Mouse (Mus musculus) forebrain, embryonic 14.5 days (tissue): ENCODE measurements around the gene Mrpl10. TPM values are rescaled to one million over a fixed set of nuclear protein-coding genes. Genes with fewer than 3 reads are reported as not detected.

ENCODE experiments used
- ATAC-seq: fragments of 200-750 bp; cut with Nextera tagmentation; 2 replicates; pipeline ENCODE4 v1.8.0; 2017; ENCODE audit warnings: mild to moderate bottlenecking, moderate library complexity
- DNase-seq: peaks from one replicate; pipeline ENCODE4 v3.0.0-alpha.2; 2015; ENCODE audit warnings: low spot score
- H3K27ac ChIP-seq: fragments of 300-500 bp; sonication (generic); 2 replicates; pipeline ENCODE4 v1.5.1; 2014; ENCODE audit warnings: low read depth, mild to moderate bottlenecking, control low read depth, low read length, moderate library complexity
- H3K27me3 ChIP-seq: fragments of 300-500 bp; sonication (generic); replicated peaks from 2 replicates; pipeline ENCODE4 v1.6.1; 2014; ENCODE audit warnings: low read length, control low read depth, mixed read lengths; ENCODE audit not compliant: control insufficient read depth, insufficient read depth
- H3K36me3 ChIP-seq: fragments of 300-500 bp; sonication (generic); 2 replicates; pipeline ENCODE4 v1.6.1; 2014; ENCODE audit warnings: low read length, control low read depth; ENCODE audit not compliant: control insufficient read depth, insufficient read depth
- H3K4me1 ChIP-seq: fragments of 300-500 bp; sonication (generic); 2 replicates; pipeline ENCODE4 v1.6.1; 2014; ENCODE audit warnings: antibody characterized with exemption, low read length, control low read depth; ENCODE audit not compliant: control insufficient read depth, insufficient read depth
- H3K4me2 ChIP-seq: fragments of 300-500 bp; sonication (generic); 2 replicates; pipeline ENCODE4 v1.6.1; 2014; ENCODE audit warnings: mild to moderate bottlenecking, control low read depth, low read length
- H3K4me3 ChIP-seq: fragments of 300-500 bp; sonication (generic); 2 replicates; pipeline ENCODE4 v1.5.1; 2014; ENCODE audit warnings: low read depth, low read length, control low read depth
- H3K9ac ChIP-seq: fragments of 300-500 bp; sonication (generic); 2 replicates; pipeline ENCODE4 v1.6.1; 2014; ENCODE audit warnings: mild to moderate bottlenecking, low read length, control low read depth, moderate library complexity
- H3K9me3 ChIP-seq: fragments of 300-500 bp; sonication (generic); replicated peaks from 2 replicates; pipeline ENCODE4 v1.6.1; 2016; ENCODE audit warnings: low read length, control low read depth, mixed read lengths; ENCODE audit not compliant: control insufficient read depth
- WGBS: fragments of 180-500 bp; shearing (Covaris S2); extraction: QIAGEN DNeasy Blood & Tissue Kit; methylation state at CpG from one replicate; pipeline ENCODE4 v1.1.7; 2014; 5-methylcytosine and 5-hydroxymethylcytosine counted together
- polyA plus RNA-seq: library from polyadenylated mRNA; unstranded; fragments of >200 nt; fragmentation: Nextera tagmentation; extraction: Ambion mirVana; gene quantifications from 2 replicates; pipeline ENCODE4 v1.2.1, GENCODE M21; 2014

Mrpl10 gene
- polyA plus RNA-seq, 1 experiment from 2014 or later = 57.6 TPM

DNA sequence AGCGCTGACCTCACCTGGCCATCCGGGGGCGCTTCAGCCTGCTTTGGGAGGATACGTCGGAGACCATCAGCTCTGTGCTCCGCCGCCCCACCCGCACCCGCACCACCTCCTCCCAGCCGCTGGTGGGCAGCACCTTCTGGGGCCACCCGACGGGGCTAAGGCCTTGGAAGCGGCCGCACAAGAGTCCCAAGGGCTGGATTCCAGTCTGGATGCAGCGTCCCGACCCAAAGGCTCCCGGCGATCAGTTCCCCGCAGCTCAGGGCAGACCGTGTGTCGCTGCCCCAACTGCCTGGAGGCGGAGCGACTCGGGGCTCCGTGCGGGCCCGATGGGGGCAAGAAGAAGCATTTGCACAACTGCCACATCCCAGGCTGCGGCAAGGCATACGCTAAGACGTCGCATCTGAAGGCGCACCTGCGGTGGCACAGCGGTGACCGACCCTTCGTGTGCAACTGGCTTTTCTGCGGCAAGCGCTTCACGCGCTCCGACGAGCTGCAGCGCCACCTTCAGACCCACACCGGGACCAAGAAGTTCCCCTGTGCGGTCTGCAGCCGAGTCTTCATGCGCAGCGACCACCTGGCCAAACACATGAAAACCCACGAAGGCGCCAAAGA lies 19.4 kb upstream of the Mrpl10 start:
- Histone ChIP-seq H3K27ac (no peak overlapping the region), H3K36me3 (no peaks in the 10 kb centered on the region), H3K4me1 (peaks cover 3% of the 10 kb centered on the region), H3K9ac (peak overlapping the region; percentile 62), H3K9me3 (no peaks in the 10 kb centered on the region), H3K27me3 (peaks cover 71% of the 10 kb centered on the region), H3K4me3 (peak overlapping the region; percentile 42), H3K4me2 (peak overlapping the region; percentile 75)
- peak; percentile 62 for ATAC-seq
- DNase-seq = peak; percentile 69
- WGBS = under 1% methylated on average over 50 of the region's 50 CpGs

DNA sequence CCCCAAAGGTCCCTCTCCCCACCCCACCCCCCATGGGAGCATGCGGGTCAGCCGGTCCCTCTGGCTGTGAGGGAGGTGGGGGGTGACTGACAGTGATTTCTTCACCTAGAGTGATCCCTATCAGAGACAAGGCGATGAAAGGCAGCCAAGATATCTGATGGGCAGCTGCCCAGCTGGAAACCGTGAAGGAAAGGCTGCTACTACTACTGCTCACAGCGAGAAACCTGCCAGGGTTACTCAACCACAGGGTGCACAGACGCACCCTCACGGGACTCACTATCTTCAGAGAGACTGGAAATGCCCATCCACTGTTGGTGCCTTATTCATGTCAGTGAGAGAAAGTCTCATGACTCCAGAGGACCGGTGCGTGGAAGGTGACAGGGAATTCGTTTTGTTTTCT lies 16.4 kb upstream of the Mrpl10 start:
- Histone ChIP-seq H3K4me3 (no peak overlapping the region), H3K27me3 (peaks cover 47% of the 10 kb centered on the region), H3K9me3 (no peaks in the 10 kb centered on the region), H3K4me1 (peaks cover 3% of the 10 kb centered on the region), H3K27ac (no peak overlapping the region), H3K36me3 (no peaks in the 10 kb centered on the region), H3K4me2 (no peak overlapping the region), H3K9ac (no peak overlapping the region)
- no peak for DNase-seq
- ATAC-seq = no peak
- WGBS = 23% methylated on average over 10 of the region's 10 CpGs

DNA sequence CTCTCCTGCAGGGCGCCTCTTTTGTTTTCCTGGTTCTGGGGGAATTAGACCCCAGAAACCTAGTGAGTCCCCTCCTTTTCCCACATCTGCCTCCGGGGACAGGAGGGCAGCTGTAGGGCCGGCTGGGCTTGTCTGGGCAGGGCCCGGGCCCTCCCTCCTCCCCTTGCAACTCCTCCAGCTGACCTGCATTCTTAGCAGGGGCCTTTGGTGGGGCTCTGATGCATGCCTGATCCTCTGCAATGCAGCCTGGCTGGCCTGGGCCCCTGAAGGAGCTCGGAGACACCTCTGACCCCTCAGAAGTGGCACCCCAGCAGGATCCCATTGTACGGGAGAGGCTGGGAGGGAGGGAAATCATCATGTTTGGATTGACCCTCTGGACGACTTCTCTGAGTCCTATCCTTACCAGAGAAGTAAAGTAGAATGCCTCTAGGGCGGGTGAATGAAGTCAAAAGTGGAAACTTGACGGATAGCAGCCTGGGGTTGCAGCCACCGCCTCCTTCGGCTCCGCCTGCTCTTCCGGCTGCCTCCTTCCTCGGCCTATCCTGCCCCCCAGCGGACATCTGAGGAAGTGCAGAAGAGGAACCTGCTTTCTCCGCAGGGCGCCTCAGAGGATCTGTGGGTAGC lies 15.5 kb upstream of the Mrpl10 start:
- ATAC-seq (peak; percentile 33), DNase-seq (peak; percentile 90)
- H3K4me2 ChIP-seq = peak overlapping the region; percentile 42
- H3K9ac ChIP-seq = peak overlapping the region; percentile 49; the same call in 1 of the 2 replicates
- no peak overlapping the region for H3K27ac ChIP-seq
- H3K9me3 ChIP-seq = no peaks in the 10 kb centered on the region
- 1% methylated on average over 17 of the region's 17 CpGs for WGBS
- H3K36me3 ChIP-seq = no peaks in the 10 kb centered on the region
- peaks cover 10% of the 10 kb centered on the region for H3K4me1 ChIP-seq
- H3K27me3 ChIP-seq = peaks cover 38% of the 10 kb centered on the region
- H3K4me3 ChIP-seq = peak overlapping the region; percentile 16

DNA sequence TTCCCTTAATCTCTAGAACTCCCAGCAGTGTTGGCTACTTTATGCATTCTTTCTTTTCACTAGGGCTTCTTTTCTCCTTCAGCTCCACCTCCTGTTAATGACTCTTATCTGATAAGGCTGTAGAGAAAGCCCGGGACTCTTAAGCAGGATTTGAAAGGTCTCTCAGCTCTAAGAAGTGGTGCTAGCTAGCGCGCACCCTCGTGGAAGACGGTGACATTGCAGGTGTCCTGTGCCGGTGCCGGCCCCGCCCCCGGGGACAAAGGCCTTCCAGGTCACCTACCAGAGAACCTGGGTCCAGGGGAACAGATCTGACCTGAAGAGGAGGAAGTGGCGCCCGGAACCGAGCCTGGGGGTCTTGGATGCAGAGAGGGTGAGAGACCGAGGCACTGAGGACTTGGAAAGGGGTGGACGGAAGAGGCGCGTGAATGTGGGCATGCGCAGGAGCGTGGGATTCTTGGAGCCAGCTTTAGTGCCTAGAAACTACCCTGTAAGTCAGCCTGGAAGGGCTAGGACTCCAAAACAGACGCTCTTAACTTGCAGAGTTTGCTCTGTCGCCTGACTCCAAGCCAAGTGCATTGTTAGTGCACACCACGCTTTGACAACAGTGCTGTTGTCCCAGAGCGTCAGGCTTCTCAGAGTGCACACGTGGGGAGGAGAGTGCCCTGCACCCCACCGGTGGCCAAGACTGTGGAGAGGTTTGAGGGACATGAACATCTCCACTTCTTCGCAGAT lies 11.5 kb upstream of the Mrpl10 start, which contains the start of gene Scrn2:
Gene Scrn2 (plus strand): TSS at position 253 of the 732 bp plus-strand sequence.
- WGBS = under 1% methylated on average over 25 of the region's 25 CpGs
- H3K4me1 ChIP-seq = peaks cover 7% of the 10 kb centered on the region
- DNase-seq = peak; percentile 92
- H3K4me3 ChIP-seq = peak within 1 kb of the TSS; percentile 52
- H3K9me3 ChIP-seq = no peaks in the 10 kb centered on the region
- peak within 1 kb of the TSS; percentile 74 for H3K9ac ChIP-seq
- H3K4me2 ChIP-seq = peak within 1 kb of the TSS; percentile 66
- peak within 1 kb of the TSS; percentile 58; the same call in 1 of the 2 replicates for H3K27ac ChIP-seq
- 0 out of 2 replicates have a peak, but pooled peaks cover under 1% of the 10 kb centered on the region for H3K27me3 ChIP-seq
- no peaks in the 10 kb centered on the region for H3K36me3 ChIP-seq
- ATAC-seq = peak; percentile 86

DNA sequence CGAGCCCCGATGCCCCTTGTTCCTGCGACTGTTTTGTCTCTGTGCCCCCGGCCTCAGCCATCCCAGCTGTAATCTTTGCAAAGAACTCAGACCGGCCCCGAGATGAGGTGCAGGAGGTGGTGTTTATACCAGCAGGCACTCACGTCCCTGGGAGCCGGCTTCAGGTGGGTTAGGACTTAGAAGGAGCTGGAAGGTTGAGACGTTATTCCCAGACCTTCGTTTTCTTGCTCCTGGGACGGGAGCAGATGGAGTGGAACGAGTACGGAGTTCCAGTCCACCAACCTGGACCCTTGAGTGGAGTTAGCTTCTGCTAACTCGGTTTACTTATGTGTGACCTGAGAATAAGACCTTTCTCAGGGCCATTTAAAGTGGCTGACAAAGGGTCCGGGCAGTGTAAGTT lies 10.9 kb upstream of the Mrpl10 start:
- Histone ChIP-seq H3K4me3 (peak overlapping the region; percentile 52), H3K4me2 (peak overlapping the region; percentile 66), H3K9me3 (no peaks in the 10 kb centered on the region), H3K4me1 (peaks cover 7% of the 10 kb centered on the region), H3K36me3 (no peaks in the 10 kb centered on the region), H3K9ac (peak overlapping the region; percentile 74), H3K27me3 (no peaks in the 10 kb centered on the region), H3K27ac (no peak overlapping the region)
- ATAC-seq = no peak
- DNase-seq = no peak
- WGBS = 17% methylated on average over 15 of the region's 15 CpGs

DNA sequence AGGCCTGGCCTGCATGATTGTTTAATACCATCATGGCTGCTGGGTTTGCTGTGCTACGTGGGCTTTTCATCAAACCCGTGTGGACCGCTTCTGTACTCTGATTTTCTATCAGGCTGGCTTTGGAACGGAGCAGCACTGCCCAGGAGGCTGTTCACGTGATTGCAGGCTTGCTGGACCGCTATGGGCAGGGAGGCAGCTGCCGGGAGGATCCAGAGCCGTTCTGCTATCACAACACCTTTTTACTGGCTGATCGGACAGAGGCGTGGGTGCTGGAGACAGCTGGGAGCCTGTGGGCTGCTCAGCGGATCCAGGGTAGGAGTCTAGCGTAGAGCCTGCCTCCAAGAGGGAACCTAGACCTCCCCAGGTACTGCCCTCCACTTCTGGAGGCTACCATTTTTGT lies 9.4 kb upstream of the Mrpl10 start:
- DNase-seq = no peak
- no peaks in the 10 kb centered on the region for H3K27me3 ChIP-seq
- ATAC-seq = no peak
- H3K4me1 ChIP-seq = peaks cover 7% of the 10 kb centered on the region
- 85% methylated on average over 12 of the region's 12 CpGs for WGBS
- no peak overlapping the region for H3K4me2 ChIP-seq
- H3K9ac ChIP-seq = no peak overlapping the region
- H3K27ac ChIP-seq = no peak overlapping the region
- no peaks in the 10 kb centered on the region for H3K9me3 ChIP-seq
- no peak overlapping the region for H3K4me3 ChIP-seq
- H3K36me3 ChIP-seq = no peaks in the 10 kb centered on the region

DNA sequence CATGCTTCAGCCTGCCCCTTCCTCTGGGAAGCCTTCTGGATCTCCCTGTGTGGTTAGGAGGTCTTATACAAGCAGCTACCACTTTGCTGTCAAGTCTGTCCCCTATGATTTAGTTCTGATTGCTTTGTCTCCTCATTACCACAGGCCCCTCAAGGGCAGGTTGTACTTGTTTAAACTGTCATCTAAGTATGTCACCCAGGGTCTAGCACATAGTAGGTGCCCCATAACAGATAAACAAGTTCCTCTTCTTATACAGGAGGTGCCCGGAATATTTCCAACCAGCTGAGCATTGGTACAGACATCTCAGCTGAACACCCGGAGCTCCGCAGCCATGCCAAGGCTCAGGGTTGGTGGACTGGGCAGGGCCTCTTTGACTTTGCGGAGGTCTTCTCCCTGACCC lies 8.9 kb upstream of the Mrpl10 start:
- no peaks in the 10 kb centered on the region for H3K9me3 ChIP-seq
- no peak overlapping the region for H3K4me2 ChIP-seq
- no peak overlapping the region for H3K9ac ChIP-seq
- ATAC-seq = no peak
- DNase-seq = no peak
- no peaks in the 10 kb centered on the region for H3K27me3 ChIP-seq
- no peak overlapping the region for H3K27ac ChIP-seq
- H3K36me3 ChIP-seq = no peaks in the 10 kb centered on the region
- no peak overlapping the region for H3K4me3 ChIP-seq
- H3K4me1 ChIP-seq = peaks cover 7% of the 10 kb centered on the region
- 97% methylated on average over 4 of the region's 4 CpGs for WGBS

DNA sequence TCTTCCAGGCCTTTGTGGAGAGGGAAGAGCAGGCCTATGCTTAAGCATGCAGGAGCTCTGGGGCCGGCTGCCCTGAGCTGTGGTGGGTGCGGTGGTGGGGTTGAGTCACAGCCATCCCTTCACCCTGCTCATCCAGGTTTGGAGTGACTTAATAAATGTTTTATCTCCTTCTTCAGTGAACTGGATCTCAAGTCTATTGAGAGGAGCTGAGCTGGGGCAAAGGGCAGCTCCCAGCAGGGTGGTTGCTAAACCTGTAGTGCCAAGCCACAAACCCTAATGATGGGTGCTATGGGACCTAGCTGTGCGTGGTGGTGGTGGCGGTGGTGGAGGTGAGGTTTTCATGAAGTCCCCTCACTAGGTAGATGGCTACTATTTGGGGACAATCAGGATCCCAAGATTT lies 7.6 kb upstream of the Mrpl10 start:
- no peak overlapping the region for H3K4me3 ChIP-seq
- H3K4me1 ChIP-seq = peaks cover 7% of the 10 kb centered on the region
- H3K9me3 ChIP-seq = no peaks in the 10 kb centered on the region
- DNase-seq (no peak), ATAC-seq (no peak)
- H3K4me2 ChIP-seq = no peak overlapping the region
- H3K9ac ChIP-seq = no peak overlapping the region
- no peaks in the 10 kb centered on the region for H3K36me3 ChIP-seq
- no peak overlapping the region for H3K27ac ChIP-seq
- WGBS = 90% methylated on average over 4 of the region's 4 CpGs
- no peaks in the 10 kb centered on the region for H3K27me3 ChIP-seq

DNA sequence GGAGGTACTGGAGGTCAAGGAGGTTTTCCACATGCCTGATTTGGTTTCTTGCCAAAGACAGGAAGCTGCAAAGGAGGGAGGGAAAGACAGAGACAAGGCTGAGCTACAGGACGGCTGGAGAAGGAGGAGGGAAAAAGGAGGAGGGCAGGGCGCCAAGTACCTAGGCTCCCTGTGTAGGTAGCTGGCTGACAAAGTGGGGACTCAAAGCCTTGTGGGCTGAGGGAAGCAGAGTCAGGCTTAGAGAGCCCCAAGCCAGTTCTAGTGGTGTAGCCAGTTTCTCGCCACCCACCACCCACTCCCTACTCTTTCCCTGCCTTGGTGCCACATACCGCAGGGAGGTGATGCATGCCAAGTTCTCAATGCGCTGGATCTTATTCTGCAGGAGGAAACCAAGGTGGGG lies 5.2 kb upstream of the Mrpl10 start:
- 81% methylated on average over 5 of the region's 5 CpGs for WGBS
- H3K9ac ChIP-seq = no peak overlapping the region
- no peak overlapping the region for H3K27ac ChIP-seq
- H3K4me1 ChIP-seq = no peaks in the 10 kb centered on the region
- DNase-seq = no peak
- no peaks in the 10 kb centered on the region for H3K27me3 ChIP-seq
- no peak for ATAC-seq
- H3K9me3 ChIP-seq = no peaks in the 10 kb centered on the region
- no peak overlapping the region for H3K4me2 ChIP-seq
- no peaks in the 10 kb centered on the region for H3K36me3 ChIP-seq
- no peak overlapping the region for H3K4me3 ChIP-seq
